Mouse (Mus musculus): ENCODE data around the gene Fmo2.

Fmo2 gene

GRCm38 (mm10) chr1:162891980-162892451 is 6.5 kb downstream of the Fmo2 start:
- DNase-seq (ENCODE audit: low spot score): no peak

- DNase-seq (ENCODE audit: low spot score): no peak
Measured at GRCm38 (mm10) chr1:162888646-162889045, 9.9 kb downstream of the Fmo2 start.

GRCm38 (mm10) chr1:162887644-162888043 is 10.9 kb downstream of the Fmo2 start:
- no peak for DNase-seq (ENCODE audit: low spot score)

- DNase-seq (ENCODE audit: low spot score): no peak
Measured at GRCm38 (mm10) chr1:162886138-162886816, 12.2 kb downstream of the Fmo2 start.

- DNase-seq (ENCODE audit: low spot score): no peak
Measured at GRCm38 (mm10) chr1:162882681-162883080, 15.8 kb downstream of the Fmo2 start.

GRCm38 (mm10) chr1:162879595-162880369 is 18.7 kb downstream of the Fmo2 start:
- peak; percentile 40 for DNase-seq (ENCODE audit: low spot score)

- no peak for DNase-seq (ENCODE audit: low spot score)
Measured at GRCm38 (mm10) chr1:162875091-162875490, 23.4 kb downstream of the Fmo2 start.

GRCm38 (mm10) chr1:162871701-162872311 is 26.7 kb downstream of the Fmo2 start:
- peak; percentile 25 for DNase-seq (ENCODE audit: low spot score)

- DNase-seq (ENCODE audit: low spot score): no peak
Measured at GRCm38 (mm10) chr1:162870978-162871377, 27.5 kb downstream of the Fmo2 start.

GRCm38 (mm10) chr1:162867396-162867795 is 31.1 kb downstream of the Fmo2 start:
- no peak for DNase-seq (ENCODE audit: low spot score)

- no peak for DNase-seq (ENCODE audit: low spot score)
Measured at GRCm38 (mm10) chr1:162866280-162866681, 32.2 kb downstream of the Fmo2 start, which contains the start of gene Fmo1. Fmo1 (minus strand) TSS chr1:162866610.

GRCm38 (mm10) chr1:162865493-162865830 is 33.1 kb downstream of the Fmo2 start:
- no peak for DNase-seq (ENCODE audit: low spot score)

- DNase-seq (ENCODE audit: low spot score): no peak
Measured at GRCm38 (mm10) chr1:162864816-162865492, 33.6 kb downstream of the Fmo2 start.

- no peak for DNase-seq (ENCODE audit: low spot score)
Measured at GRCm38 (mm10) chr1:162864279-162864678, 34.2 kb downstream of the Fmo2 start.

- no peak for DNase-seq (ENCODE audit: low spot score)
Measured at GRCm38 (mm10) chr1:162863579-162863978, 34.9 kb downstream of the Fmo2 start.

GRCm38 (mm10) chr1:162862328-162862727 is 36.2 kb downstream of the Fmo2 start:
- no peak for DNase-seq (ENCODE audit: low spot score)

GRCm38 (mm10) chr1:162859996-162860605 is 38.4 kb downstream of the Fmo2 start:
- no peak for DNase-seq (ENCODE audit: low spot score)

GRCm38 (mm10) chr1:162859545-162859976 is 39.0 kb downstream of the Fmo2 start:
- DNase-seq (ENCODE audit: low spot score): no peak

GRCm38 (mm10) chr1:162858748-162859130 is 39.8 kb downstream of the Fmo2 start:
- DNase-seq (ENCODE audit: low spot score): no peak

GRCm38 (mm10) chr1:162857766-162858747 is 40.5 kb downstream of the Fmo2 start:
- no peak for DNase-seq (ENCODE audit: low spot score)

Measured in ovary, postnatal 14 days (tissue).